Mouse (Mus musculus) layer of hippocampus, adult 8-10 months (tissue): Measurements from ENCODE around the gene Pou4f1. TPM values are rescaled to one million over a fixed set of nuclear protein-coding genes. Genes with fewer than 3 reads are reported as not detected.
"Not testable (repeated sequence)": the region's sequence is repeated elsewhere in the genome, so short reads cannot be mapped to it uniquely, and the experiment has no call there.

Source experiments
- DNase-seq, 2 experiments: peaks; one replicate each; pipeline ENCODE4 v3.0.0; 2022; ENCODE audit warnings: low spot score in 2 of 2
- total RNA-seq, 4 experiments: library from RNA; stranded (reverse); gene quantifications; 2 replicates each; pipeline ENCODE4 v1.2.4; 2022

Gene Pou4f1
- under 1 TPM in 1 of 4 experiments, not detected in 3; 0.06 TPM for total RNA-seq

DNA sequence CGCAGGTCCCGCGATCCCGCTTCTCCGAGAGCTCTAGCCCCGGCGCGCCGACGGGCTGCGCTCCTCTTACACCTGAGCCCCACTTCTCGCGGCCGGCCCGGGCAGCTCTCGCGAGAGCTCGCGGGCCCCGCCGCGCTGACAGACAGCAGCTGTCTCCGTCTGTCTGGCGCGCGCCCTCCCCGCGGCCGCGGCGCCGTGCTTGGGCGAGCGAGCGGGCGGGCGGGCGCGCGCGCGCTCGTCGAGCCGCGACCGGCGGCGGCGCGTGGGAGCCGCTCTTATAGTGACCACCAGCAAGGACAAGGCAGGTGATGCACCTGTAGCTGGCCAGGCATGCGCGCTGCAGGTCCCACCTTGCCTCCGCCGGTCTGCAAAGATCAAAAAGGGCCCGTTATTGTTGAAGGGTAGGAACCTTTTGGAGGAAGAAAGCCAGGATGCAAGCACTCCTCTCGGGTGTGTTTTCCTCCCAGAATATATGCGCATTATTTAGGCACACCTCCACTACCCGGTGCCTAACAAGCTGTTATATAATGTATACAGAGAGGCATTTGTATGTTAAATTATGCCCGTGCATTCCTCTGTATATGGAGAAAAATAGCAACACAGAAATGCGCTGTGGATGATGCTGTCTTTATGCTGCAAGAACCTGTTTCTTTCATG lies at the start of gene Pou4f1:
TSS of gene Pou4f1 (minus strand) at position 34 of the 657 bp plus-strand sequence.
- no peak for DNase-seq

DNA sequence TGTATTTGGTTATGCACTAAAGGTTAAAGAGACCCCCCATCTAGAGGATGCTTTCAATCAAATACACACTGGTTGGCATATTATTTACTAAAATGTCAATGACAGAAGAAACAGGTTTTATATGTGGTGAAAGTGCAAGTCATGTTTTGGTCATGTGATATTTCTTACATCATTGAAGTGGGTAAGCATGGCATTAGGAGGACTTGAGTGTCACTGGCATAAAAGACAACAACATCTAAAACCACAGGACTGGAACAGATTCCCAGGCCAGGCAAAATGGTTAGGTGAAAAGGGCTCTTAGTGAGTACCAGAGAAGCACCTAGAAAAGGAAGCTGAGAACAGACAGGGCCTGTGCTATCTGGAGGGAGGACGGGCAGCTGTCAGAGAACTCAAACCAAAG lies 43.9 kb upstream of the Pou4f1 start:
- DNase-seq = no peak

DNA sequence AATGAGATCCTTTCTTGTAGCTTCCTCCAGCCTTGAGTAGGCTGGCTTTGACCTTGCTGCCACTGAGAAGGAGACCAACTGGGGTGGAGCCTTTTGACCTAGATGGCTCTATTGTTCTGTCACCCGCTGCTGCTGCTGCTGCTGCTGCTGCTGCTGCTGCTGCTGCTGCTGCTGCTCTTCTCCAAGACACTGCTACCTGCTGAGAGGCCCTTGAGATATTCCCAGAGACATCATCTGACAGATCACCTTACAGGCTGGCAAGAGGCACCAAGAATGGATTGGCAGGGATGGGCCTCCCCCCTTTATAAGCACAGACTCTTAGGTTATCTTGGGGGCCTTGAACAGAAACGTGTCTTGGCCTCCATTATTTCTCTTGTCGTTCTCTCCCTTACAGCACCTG lies 35.0 kb upstream of the Pou4f1 start:
- DNase-seq = not testable (repeated sequence)

DNA sequence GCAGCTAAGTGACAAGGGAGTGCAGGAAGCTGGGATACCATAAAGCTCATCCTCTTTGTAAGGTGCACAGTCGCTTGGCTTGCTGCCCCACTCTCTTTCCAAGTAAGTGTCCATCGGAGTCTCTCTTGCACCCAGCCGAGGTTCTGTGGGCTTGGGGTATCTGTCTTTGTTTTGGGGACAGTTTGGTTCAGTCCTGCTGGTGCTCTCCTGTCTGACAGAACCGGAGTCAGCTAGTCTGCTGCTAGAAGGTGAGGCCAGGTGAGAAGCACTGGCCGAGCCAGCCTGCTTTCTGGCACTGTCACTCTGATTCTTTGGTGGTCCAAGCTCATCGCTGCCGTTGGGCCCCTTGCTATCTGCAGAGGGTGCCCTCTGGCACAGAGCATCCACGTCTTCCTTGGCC lies 12.0 kb upstream of the Pou4f1 start:
- DNase-seq = no peak

DNA sequence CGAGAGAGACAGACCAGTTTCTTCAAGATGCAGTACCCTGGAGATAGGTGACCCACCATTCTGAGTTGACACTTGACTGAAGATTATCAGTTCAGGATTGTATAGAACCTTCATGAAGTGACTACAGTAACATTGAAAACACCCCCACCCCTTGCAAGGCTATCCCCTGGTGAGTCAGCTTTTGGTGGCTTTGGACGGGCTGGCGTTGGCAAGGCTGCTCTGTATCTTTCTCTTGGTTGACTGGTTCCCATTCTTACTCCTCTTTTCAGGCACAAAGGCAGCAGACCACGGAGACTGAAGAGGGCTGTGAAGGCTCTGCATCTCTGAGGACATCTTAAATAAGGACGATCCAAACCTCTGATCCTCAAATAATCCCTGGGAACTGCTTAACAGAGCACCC lies 10.8 kb upstream of the Pou4f1 start:
- no peak for DNase-seq

DNA sequence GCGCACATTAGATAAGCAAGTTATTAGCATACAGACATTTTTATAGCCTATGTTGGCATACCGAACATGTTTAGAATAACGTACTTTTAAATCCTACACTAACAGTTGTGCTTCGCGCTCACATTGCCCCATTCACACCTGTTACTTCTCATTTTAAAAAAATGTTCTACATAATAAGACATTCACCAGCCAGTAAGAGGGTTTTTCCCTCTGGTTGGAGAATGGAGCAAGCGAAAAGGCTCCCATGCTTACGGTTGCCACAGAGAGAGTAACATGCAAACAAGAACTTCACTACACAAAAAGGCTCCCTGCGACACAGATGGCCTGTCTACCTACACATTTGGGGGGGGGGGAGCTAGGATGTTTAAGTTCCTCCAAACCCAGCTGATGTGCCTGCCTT lies 9.8 kb upstream of the Pou4f1 start:
- DNase-seq = no peak

DNA sequence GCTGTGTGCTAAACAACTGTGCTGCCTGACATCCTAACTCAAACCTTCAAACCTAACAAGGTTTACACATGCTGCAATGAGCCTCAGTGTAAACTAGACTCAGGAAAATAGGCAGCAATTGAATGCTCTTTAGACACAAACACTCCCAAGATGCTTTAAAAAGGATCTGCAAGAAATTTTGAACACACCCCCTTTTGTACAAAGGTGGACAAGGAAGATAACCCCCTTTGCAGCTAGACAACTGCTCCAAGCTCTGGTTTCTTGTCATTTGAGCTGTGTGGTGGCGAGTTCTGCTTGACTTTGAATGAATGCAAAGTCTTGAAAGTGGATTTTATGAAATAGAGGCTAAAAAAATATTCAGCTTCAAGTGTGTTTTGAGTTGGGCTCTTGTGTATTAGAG lies 7.6 kb upstream of the Pou4f1 start:
- DNase-seq = no peak

DNA sequence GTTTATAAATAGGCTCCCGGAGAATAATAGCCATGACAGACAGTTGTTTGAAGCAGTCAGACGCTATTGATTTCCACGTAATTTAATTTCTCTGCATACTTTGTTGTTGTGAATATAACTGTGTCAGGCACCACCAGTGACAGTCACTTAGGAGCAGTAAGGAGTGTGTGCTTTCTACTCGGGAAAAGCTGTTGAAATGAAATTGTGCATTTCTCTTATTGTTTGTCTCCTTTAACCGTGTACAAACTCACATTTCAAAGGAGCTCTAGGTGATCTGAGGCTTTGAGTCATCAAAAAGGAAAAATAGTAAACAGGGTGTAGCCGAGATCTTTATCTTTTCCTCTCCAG lies 798 bp upstream of the Pou4f1 start:
- no peak for DNase-seq

DNA sequence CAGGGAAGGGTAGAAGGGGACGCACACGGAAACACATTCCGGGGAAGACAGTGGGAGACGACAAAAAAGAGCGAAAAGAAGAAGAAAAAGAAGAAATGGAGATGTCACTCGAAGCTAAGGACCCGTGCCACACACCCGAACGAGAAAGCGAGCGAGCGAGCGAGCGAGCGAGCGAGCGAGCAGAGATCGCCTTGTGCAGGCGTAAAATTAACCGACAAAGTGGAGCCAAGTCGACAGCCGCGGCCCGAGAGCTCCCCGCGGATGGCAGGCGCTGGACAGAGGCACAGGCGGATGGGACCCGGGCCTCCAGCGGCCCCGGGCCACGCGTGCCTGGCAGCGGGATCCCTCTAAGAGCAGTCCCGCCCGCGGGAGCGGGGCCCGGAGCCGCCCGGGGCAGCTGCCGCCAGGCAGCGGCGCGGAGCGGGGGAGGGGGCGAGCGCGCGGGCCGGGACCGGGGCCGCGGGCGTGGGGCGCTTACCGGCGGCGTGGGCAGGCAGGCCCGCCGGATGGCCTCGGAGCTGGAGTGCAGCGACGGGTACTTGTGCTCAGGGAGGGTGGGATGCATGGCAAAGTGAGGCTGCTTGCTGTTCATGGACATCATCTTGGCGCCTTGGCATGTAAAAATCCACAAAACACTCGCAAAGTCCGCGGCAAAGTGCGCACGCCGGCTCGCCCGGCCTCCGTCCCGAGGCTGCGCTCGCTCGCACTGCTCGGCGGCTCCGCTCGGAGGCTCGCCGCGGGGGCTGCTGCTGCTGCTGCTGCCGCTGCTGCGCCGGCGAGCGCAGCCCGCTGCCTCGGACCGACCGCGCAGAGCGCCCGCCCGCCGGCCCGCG lies 450 bp downstream of the Pou4f1 start:
- DNase-seq = no peak

DNA sequence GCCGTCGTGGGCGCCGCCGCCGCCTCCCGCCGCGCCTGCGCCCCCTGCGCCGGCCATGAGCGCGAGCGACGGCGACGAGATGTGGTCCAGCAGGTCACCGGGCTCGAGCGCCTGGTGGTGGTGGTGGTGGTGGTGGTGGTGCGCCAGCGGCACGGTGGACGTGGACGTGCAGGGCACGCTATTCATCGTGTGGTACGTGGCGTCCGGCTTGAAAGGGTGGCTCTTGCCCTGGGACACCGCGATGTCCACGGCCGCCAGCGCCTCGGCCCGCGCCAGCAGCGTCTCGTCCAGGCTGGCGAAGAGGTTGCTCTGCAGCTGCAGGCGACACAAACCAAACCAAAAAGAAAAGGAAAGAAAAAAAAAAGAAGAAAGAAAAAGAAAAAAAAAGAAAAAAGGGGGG lies 1.2 kb downstream of the Pou4f1 start:
- no peak for DNase-seq

DNA sequence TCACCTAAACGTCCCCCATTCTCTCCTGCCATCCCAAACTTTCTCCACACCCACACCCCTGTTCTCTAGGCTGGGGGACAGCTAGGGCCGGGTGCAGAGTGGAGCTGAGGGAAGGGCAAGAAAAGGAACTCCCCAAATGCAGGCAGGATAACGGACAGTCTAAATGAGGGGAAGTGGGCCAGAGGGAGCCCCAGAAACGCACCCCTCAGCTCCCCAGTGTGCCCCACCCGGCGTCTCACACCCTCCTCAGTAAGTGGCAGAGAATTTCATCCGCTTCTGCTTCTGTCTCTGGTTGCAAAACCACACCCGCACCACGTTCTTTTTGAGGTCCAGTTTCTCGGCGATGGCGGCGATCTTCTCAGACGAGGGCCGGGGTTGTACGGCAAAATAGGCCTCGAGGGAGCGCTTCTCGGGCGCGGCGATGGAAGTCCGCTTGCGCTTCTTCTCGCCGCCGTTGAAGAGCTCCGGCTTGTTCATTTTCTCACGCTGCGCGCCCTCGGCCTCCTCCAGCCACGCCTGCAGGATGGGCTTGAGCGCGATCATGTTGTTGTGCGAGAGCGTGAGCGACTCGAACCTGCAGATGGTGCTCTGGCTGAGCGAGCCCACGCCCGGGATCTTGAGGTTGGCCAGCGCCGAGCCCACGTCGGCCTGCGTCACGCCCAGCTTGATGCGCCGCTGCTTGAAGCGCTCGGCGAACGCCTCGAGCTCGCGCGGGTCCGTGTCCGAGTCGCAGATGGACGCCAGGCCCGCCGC lies 2.1 kb downstream of the Pou4f1 start:
- DNase-seq = no peak

DNA sequence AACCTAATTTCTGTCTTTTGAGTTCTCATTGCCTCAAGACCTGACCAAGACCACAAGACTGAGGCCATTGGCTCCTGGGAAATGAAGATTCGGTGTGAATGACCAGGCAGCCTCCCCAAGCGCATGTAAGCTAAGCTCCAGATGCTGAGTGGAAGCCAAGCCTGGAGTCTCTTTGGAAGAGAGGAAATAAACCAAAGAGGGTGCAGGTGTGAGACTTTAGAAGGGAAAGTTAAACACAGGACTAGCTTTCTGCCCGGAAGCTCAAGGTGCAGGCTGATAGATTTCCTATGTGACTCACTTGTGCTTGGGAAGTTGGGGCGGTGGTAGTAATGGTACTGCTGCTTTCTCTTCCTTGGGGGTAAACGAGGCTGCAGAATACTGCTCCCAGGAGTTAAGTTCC lies 3.0 kb downstream of the Pou4f1 start:
- DNase-seq = no peak

DNA sequence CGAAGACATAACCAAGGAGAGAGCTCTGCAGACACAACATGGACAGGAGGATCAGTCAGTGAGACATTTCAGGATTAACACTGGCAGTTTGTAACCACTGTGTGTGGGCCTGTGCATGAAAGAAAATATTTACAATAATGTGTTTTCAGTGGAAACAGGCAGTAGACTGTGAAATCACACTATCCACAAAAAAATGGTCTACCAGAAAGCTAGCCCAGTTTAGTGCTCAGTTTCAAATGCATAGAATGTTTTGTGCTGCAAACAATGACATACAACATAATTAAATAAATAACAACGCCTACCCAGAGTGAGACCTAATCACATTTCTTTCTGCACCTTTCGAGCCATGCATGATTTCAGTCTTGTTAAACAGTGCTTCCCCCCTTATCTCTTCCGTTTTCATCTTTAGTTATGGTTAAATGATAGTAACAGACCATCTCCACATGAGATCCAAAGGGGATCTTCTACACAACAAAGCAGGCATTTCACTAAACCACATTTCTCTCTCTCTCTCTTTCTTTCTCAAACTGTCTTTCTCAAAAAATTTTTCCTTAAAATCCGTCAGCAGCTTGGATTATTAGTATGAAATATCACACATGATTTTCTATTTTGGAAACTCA lies 4.1 kb downstream of the Pou4f1 start:
- no peak for DNase-seq

DNA sequence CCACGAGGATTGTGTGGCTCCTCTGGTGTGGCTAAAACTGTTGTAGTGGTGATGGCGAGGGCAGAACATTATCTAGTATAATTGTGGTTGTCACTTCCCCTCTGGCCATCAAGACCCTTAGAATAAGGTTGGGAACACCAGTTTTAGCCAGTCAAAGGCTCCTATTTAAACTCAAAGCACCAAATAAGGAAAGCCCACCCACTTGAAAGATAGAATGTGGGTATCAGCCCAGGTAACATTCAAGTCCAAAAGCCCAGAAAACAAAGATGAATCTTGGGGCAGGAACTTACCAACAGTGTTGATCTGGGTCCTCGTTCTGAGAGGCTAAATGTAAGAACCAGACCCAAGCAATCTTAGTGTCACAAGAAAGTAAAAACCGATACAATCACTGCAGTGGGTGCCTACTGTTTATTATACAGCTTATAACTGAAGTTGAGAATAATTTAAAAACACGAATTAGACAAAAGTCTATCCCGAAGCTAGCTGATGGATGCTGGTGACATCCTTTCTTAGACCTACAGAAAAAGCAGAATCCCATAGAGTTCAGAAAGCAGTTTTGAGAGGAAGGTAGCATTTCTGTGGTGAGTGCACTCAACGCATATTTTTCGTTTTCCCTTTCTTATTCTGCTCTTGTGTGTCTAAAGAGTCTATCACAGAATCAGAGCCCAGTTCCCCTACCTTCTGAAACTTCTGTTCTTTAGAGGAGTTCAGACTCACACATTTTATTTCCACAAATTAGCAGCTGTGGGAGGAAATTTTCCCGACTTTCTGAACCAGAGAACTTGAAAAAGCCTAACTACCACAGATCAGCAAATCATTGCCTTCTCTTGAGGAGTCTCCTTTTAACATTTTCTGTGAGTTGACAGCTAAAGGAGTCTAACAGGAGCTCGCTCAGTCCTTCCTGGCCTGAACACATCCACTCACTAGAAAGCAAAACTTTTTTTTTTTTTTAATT lies 6.2 kb downstream of the Pou4f1 start:
- DNase-seq = no peak

DNA sequence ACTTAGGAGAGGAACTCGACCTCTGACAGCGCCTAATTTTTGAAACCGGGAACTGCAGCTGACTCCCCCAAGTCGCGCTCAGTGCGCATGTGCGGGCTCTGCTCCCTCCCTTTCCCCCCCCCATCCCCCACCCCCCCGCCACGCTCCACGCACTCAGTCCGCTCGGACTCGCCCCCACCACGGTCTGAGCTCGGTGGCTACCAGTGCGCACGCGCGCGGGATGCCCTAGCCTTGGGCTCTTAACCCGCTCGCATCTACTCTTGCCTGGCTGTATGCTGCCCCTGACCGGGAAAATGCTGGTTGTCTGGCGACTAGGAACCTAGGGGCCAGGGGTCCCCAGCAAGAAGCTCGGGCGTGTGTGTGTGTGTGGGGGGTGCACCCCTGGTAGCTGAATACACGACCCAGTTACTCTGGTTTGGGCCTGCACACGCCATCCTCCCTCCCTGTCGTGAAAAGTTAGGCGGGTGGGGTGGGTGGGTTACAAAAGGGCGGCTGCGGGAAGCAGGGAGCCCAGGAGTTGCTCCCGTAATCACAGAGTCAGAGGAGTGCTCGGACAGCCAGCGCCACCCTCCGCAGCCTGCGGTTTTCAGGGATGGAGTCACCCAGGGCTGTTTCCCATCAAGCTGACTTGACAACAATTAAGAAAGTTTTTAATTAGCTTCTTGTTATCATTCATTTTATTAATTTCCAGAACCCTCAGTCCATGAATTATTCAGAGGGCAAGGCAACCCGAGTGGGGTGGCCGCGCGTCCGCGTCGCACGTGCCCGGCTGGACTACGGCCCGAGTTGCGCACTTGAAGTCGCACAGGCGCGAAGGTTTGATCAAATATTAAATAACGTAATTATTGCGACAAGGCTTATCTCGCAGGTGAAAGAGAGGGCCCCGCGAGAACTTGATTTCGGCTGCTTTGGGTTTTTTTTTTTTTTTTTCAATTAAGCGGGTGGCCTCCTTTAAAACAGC lies 7.2 kb downstream of the Pou4f1 start:
- DNase-seq = no peak

DNA sequence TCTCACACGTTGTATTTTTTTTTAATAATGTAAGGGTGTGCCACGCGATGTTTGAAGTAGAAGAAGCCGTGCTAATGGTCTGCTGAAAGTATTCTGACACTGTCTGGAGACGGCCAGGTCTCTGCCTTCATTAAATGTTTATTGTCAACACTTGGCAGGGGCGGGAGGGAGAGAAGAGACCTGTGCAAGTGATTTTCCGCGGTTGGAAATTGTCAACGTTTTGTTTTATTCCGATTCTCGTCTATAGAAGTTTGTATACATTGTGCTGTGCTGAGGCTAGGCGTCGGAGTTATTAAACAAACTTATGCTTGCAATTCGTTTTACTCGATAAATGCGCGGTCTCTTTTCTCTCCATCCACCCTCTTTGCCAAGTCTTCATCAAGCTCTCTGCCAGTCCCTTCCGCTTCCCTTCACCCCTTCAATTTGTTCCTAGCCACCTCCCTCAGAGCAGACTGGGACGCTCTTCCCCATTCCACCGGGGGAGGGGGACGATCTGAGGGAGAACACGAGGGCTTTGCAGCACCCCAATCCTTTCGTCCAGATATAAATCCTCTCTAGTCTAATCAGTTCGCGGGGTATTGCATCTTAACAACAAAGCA lies 8.2 kb downstream of the Pou4f1 start:
- no peak for DNase-seq

DNA sequence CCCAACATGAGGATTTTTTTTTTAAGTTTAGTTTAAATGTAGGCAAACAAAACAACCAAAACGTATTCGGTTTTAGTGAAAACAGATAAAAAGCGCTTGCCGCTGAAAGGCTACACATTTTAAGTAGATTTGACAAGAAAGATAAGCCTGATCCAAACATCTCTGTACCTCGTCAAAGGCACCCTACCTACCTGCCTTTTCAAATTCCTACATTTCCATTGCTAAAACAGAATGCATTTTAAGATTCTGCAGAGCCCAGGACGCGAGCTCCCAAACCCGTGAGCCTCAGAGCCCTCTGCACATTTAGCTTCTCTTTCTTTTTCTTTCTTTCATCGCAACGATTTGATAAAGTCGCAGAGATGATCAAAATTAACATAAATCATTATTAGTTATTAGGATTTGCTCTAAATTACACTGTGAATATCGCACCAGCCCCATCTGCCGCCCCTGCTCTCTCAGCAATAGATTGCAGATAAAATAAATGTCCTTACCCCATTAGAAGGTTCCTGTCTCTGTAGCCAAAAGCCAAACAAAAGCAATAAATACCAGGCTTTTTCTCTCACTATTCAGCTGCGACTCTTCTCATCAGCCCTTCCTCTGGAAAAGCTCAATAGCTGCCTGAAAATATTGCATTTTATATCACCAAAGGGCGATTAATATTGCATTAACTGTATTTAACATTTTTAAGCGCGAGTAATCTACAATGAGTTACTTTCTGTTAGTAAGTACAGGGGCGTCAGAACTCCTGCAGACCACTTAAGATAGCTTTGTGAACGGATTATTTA lies 8.9 kb downstream of the Pou4f1 start:
- no peak for DNase-seq

DNA sequence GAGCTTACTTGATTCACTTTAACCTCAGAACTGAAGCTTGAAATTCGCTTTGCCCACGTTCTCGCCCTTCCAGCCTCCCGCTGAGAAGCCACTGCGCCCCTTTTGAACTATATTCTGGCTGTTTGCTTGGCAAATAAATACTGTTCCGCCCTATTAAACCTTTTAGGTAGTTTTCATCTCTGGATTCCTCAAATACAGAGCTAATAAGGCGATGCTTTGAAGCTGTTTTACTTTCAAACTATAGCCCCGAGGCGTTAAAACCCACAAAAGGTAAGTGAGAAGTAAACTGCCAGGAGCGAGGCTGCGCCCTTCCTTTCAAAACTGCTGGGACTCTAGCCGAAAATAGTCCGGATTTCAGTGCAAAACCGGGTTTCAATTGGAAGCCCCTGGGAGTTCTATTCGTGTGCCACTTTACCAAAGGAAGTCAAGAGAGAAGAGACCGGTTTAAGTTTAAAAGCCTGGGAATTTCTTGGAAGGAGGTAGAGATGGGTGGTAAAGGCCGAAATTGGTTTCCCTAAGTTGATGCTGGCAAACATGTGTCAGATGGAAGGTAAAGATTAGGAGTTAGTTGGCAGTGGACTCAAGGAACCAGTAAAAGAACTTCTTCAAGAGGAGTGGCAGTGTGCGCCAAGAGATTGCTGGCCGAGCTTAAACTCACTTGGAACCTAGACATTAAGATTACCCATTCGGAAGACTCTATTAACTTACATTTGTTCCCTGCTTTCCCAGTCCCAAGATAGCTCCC lies 9.7 kb downstream of the Pou4f1 start:
- no peak for DNase-seq
